Mouse (Mus musculus) adrenal gland, postnatal 4 days (tissue): ENCODE data around the gene Thsd4. TPM values are rescaled to one million over a fixed set of nuclear protein-coding genes. Genes with fewer than 3 reads are reported as not detected.

Experiments used
- DNase-seq, 2 experiments: peaks; one replicate each; pipeline ENCODE4 v3.0.0; 2021 to 2022; ENCODE audit warnings: low spot score in 2 of 2, mixed read lengths in 2 of 2
- total RNA-seq, 2 experiments: library from RNA; stranded (reverse); gene quantifications; 2 replicates each; pipeline ENCODE4 v1.2.3; 2021

Gene Thsd4
- total RNA-seq, 2 experiments from 2014 or later: 15.6 to 25.6 TPM

DNA sequence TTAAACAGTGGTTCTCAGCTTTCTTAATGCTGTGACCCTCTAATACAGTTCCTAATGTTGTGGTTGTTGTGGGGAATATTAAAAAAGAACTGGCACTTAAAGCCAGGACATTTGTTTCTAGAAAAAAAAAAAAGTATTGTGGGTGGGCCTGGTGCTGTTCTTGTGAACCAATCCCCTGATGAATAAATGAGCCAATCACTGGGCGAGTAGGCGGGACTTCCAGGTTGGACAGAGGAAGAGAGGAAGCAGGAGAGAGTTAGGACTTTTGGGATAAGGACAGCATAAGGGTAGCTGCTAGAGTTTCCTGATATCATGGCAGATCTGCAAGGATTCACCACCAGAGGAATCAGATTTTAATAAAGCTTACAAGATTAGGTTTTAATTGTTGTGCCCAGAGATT is 249.9 kb downstream of the Thsd4 start:
- DNase-seq: no peak

GRCm38 (mm10) chr9:60269807-60270206 is 252.0 kb downstream of the Thsd4 start:
- no peak for DNase-seq

DNA sequence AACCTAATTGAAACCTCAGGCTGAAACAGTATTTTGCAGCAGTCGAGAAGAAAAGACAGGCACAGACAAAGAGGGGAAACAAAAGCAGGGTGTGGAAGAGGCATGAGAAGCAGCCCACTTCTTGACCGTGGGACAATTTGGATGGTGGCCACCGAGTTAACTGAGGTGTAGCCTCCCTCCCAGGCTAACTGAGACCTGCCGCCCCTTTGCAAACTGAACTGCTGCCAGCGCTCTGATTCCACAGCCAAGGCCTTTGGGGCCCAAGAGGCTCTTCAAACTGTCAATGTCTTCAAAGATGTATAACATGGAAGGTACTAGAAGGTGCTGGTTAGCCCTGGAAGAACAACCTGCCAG is 254.6 kb downstream of the Thsd4 start:
- DNase-seq: no peak

DNA sequence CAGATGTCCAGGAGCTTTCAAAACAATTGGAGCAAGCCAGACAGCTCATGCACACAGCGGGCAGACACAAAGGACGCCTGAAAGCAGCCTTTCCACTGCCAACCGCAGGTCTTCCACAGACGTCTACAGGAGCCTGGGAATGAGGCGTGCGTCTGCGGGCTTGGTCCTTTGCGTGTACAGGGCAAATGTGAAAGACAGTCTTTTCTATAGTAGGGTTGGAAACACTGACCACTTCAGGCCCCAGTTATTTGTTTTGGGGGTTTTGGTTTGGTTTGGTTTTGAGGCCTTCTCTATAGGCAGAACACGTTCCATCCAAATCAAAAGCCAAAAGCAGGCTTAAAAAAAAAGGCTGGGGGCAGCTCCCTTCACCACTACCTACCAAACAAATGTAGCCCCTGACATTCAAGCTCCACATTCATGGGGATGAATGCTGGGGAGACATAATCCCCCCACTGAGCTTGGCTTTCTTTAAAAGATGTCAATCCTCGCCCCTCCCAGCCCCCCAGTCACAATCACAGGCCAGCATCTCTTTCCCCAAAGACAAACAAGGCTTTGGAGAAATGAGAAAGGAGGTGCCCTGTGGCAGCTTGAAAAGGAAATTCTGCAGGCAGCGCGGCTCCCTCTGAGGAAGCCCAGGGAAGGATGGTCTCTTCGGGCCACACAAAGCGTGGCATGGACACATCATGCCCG is 255.1 kb downstream of the Thsd4 start:
- DNase-seq: no peak

DNA sequence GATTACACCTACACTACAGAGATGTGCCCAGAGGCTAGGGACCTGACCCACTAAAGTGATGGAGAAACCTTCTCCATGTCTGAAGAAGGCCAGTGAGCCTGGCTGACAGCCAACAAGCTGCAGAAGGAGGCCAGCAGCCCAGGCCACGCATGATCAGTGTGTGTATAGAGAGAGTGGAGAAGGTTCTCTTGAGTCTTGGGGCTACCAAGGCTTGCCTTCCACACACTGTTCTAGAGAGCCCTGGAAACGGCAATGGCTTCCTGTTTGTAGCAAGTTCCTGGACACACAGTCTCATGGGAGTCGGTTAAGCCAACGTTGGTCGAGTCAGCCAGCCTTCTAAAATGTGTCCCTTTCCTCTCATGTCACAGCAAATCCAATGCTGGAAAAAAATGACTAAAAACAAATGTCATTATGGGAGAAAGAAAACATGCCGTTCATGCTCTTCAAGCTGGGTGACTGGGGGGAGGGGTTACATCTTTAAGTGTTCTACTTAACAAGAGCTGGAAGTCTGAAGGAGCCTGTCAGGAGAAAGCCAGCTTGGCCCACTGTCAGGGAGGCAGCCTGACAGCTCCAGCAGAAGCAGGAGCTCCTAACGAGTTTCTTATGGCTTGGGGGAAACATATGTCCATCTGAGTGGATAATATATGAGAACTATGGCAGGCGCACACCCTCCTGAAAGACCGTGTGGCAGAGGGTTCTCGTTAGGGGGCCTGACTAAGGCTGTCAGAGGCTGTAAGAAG is 257.1 kb downstream of the Thsd4 start:
- DNase-seq: no peak

GRCm38 (mm10) chr9:60262515-60263140 is 259.2 kb downstream of the Thsd4 start:
- DNase-seq: no peak

DNA sequence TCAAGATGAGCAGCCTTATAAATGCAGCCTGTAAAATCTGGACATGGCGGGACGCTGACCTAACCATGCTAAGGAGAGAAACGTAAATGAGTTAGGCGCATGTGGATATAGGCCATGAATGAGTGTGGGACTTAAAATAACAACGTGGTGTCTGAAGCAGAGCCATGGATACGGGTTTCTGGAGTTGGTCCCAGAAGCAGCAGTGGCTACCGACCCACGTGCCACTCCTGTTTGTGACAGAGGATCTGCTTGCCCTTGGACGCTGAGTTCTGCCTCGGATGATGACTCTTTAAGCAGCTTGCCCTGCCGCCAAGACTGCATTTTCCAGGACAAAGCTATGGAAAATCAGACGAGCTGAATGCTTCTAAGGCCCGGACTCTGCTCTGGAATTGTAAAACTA is 262.2 kb downstream of the Thsd4 start:
- DNase-seq: no peak

- DNase-seq: no peak
Observed at GRCm38 (mm10) chr9:60251765-60252164, 270.1 kb downstream of the Thsd4 start.

GRCm38 (mm10) chr9:60250403-60250802 is 271.4 kb downstream of the Thsd4 start:
- DNase-seq: no peak

- no peak for DNase-seq
Observed at GRCm38 (mm10) chr9:60247998-60248397, 273.8 kb downstream of the Thsd4 start.

DNA sequence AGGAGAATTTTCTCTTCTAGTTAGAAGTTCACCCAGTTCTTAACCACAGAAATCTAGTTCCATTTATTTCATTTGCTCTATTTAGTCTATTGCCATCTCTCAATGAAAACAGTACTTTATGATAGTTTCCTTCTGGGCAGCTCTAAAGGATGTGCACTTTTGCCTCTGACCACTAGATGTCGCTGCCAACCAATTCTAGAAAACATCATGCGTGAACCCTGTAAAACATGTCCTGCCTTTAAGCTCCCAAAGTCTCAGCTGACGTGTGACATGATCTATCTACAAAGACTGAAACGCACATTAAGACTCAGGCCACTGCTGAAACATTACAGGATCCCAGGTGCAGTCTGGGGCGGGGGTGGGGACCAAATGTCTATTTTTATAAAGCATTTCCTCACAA is 276.9 kb downstream of the Thsd4 start:
- DNase-seq: no peak

DNA sequence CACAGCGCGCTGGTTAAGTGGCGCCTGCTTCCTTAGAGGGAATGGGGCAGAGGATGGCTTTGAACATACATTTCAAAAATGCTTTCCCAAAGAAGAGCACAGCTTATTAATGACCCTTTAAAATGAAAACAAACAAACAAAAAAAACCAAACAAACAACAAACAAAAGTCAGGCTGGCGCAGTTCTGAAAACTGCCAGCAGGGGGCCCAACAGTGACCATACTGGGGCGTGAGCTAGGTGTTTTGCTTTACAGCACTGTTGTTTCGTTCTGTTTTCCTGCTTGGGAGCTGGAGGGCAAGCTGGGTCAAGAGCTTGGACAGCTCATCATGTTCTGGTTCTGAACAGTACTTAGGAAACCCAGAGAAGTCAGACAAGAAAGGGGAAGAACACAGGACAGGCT is 278.3 kb downstream of the Thsd4 start:
- no peak for DNase-seq

DNA sequence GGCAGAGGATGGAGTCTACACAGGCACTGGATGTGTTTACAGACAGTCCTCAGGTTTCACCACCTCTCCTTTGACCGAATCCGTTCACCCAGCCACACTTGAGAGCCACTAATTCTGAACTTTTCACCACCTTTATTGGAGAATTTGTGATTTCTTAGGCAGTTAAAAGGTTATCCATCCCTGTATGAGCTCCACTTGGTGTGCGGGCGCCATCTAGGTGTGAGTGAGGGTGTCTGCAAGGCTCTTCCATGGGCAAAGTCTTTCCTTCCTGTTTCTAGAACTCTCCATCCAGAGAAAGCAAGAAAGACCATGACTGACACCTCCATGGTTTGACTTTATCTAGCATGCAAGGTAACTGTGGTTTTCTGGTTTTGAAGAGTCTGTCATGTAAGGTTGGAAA is 284.2 kb downstream of the Thsd4 start:
- peak in 1 of 2 experiments; percentile 16 for DNase-seq

DNA sequence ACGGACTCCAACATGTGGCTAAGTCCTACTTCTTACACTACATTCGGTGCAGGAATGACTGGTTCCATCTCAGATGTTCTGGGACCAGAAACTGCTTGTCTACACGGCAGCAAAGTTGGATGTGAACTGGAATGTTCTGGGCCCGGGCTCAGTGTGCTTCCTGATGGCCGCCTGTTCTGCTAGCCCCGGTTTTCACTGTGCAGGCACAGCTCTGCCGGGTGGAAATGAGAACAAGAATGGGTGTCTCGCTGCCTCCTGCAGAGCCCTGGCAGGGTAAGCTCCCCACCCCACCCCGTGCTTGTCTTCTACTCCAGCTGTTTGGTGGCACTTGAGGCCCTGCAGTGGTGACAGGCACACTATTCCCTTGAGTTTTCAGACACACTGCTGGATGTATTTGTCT is 285.7 kb downstream of the Thsd4 start:
- no peak for DNase-seq

DNA sequence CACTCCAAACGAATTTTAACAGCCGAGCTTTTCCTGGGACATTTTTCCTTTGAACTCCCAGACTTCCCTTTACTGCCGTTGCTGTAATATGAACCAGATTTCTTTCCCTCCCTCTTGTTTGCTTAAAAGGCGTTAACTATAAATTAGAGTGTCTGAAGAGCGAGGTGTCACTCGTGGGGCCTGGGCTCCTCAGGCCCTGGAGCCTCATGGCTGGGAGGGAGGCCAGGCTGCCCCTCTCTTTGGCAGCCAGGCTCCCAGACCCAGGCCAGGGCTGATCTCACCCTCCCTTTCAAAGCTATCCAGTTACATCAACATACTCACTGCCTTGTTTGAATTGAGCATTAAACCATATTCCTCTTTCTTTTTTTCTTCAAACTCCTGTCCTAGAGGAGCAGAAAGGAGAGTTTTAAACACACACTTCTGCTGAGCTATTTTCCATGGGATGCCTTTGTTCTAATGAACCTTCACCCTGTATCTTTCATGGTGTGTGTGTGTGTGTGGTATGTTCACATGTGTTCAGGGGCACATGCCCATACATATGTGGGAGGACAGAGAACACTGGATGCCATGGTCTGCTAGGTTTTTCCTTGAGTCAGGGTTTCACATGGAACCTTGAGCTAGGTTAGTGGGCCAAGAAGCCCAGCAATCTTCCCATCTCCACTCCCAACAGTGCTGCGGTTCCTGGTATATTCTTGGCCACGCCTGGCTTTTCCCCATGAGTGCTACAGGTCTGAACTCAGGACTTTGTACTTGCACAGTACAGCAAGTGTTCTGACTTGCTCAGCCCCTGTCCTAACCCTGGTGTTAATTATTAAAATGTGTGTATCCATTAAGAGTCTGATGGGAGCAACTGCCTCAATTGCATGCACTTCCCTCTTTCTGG is 287.4 kb downstream of the Thsd4 start:
- no peak for DNase-seq

- DNase-seq: no peak
Observed at GRCm38 (mm10) chr9:60231981-60232881, 289.6 kb downstream of the Thsd4 start.

DNA sequence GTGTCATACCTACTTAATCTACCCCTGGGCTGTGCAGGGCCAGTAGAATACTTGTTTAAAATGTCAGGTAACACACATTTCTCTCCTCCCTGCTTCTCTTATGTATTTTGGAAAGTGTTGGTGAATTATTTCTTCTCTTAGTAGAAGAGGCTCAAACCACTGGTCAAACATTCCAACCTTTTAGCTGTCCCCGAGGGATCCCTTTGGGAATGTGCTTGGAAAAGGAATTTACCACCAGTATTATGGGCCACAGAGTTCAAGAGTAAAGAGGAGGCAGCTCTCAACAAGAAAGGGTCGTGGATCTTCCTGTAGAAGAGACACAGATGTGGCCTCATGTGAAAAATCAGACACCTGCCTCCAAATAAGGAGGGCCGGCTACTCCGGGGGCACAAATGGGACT is 292.4 kb downstream of the Thsd4 start:
- DNase-seq: no peak

- DNase-seq: no peak
Observed at GRCm38 (mm10) chr9:60227727-60228126, 294.1 kb downstream of the Thsd4 start.

GRCm38 (mm10) chr9:60226679-60227078 is 295.2 kb downstream of the Thsd4 start:
- DNase-seq: no peak

- DNase-seq: no peak
Observed at GRCm38 (mm10) chr9:60226155-60226554, 295.7 kb downstream of the Thsd4 start.
